Mouse (Mus musculus): ENCODE results near the gene Bid. TPM values are rescaled to one million over a fixed set of nuclear protein-coding genes. Genes with fewer than 3 reads are reported as not detected.
"Not testable (repeated sequence)": the region's sequence is repeated elsewhere in the genome, so short reads cannot be mapped to it uniquely, and the experiment has no call there.

The Bid gene
- polyA plus RNA-seq, 1 experiment = 60.6 TPM

- Histone ChIP-seq H3K4me1 (ENCODE audit: control insufficient read depth, insufficient read depth, low read length) (peaks cover 9% of the 10 kb centered on the region; the same call in 1 of the 2 replicates), H3K4me3 (ENCODE audit: insufficient read depth, low read depth, low read length) (no peak overlapping the region), H3K27ac (ENCODE audit: insufficient read depth, low read depth, low read length) (no peak overlapping the region), H3K27me3 (replicated peaks; ENCODE audit: control insufficient read depth, insufficient read depth, low read length) (no peaks in the 10 kb centered on the region), H3K36me3 (ENCODE audit: control insufficient read depth, insufficient read depth, low read length) (no peaks in the 10 kb centered on the region)
- no peak for DNase-seq
- 48% methylated on average over 3 of the region's 3 CpGs for WGBS
- TF ChIP-seq POLR2A (IDR thresholded peaks at IDR 0.05; ENCODE audit: low read depth, low read length) (no peak), CTCF (conservative IDR thresholded peaks at IDR 0.05; ENCODE audit: insufficient read depth, insufficient read length, low read depth, low read length) (no peak)
Observed at GRCm38 (mm10) chr6:120917975-120918374, 1.3 kb upstream of the Bid start.

- H3K27me3 ChIP-seq (replicated peaks; ENCODE audit: control insufficient read depth, insufficient read depth, low read length); H3K36me3 ChIP-seq (ENCODE audit: control insufficient read depth, insufficient read depth, low read length): not testable (repeated sequence)
- peak overlapping the region; percentile 47; the same call in 1 of the 2 replicates for H3K27ac ChIP-seq (ENCODE audit: insufficient read depth, low read depth, low read length)
- DNase-seq = peak; percentile 59
- H3K4me1 ChIP-seq (ENCODE audit: control insufficient read depth, insufficient read depth, low read length) = peaks cover 13% of the 10 kb centered on the region; the same call in 1 of the 2 replicates
- peak overlapping the region; percentile 69 for H3K4me3 ChIP-seq (ENCODE audit: insufficient read depth, low read depth, low read length)
- WGBS = 9% methylated on average over 12 of the region's 14 CpGs
Observed at GRCm38 (mm10) chr6:120916972-120917881, 574 bp upstream of the Bid start.

- Histone ChIP-seq H3K27ac (ENCODE audit: insufficient read depth, low read depth, low read length) (peak overlapping the region; percentile 58), H3K27me3 (replicated peaks; ENCODE audit: control insufficient read depth, insufficient read depth, low read length) (no peaks in the 10 kb centered on the region), H3K4me1 (ENCODE audit: control insufficient read depth, insufficient read depth, low read length) (peaks cover 19% of the 10 kb centered on the region; the same call in 1 of the 2 replicates), H3K4me3 (ENCODE audit: insufficient read depth, low read depth, low read length) (peak overlapping the region; percentile 69), H3K36me3 (ENCODE audit: control insufficient read depth, insufficient read depth, low read length) (no peaks in the 10 kb centered on the region)
- TF ChIP-seq POLR2A (IDR thresholded peaks at IDR 0.05; ENCODE audit: low read depth, low read length) = no peak
- no peak for TF ChIP-seq CTCF (conservative IDR thresholded peaks at IDR 0.05; ENCODE audit: insufficient read depth, insufficient read length, low read depth, low read length)
- DNase-seq = no peak
- WGBS = 34% methylated on average over 2 of the region's 2 CpGs
Observed at GRCm38 (mm10) chr6:120915649-120915975, 1.0 kb downstream of the Bid start.

GRCm38 (mm10) chr6:120914911-120915648 is 1.6 kb downstream of the Bid start:
- peak overlapping the region; percentile 58 for H3K27ac ChIP-seq (ENCODE audit: insufficient read depth, low read depth, low read length)
- H3K4me1 ChIP-seq (ENCODE audit: control insufficient read depth, insufficient read depth, low read length) = peaks cover 19% of the 10 kb centered on the region; the same call in 1 of the 2 replicates
- no peaks in the 10 kb centered on the region for H3K27me3 ChIP-seq (replicated peaks; ENCODE audit: control insufficient read depth, insufficient read depth, low read length)
- WGBS = 37% methylated on average over 9 of the region's 9 CpGs
- peak; percentile 74 for DNase-seq
- no peaks in the 10 kb centered on the region for H3K36me3 ChIP-seq (ENCODE audit: control insufficient read depth, insufficient read depth, low read length)
- H3K4me3 ChIP-seq (ENCODE audit: insufficient read depth, low read depth, low read length) = peak overlapping the region; percentile 69
- TF ChIP-seq POLR2A (IDR thresholded peaks at IDR 0.05; ENCODE audit: low read depth, low read length) (no peak), CTCF (conservative IDR thresholded peaks at IDR 0.05; ENCODE audit: insufficient read depth, insufficient read length, low read depth, low read length) (peak; percentile 65)

GRCm38 (mm10) chr6:120914533-120914910 is 2.1 kb downstream of the Bid start:
- Histone ChIP-seq H3K27me3 (replicated peaks; ENCODE audit: control insufficient read depth, insufficient read depth, low read length) (no peaks in the 10 kb centered on the region), H3K4me1 (ENCODE audit: control insufficient read depth, insufficient read depth, low read length) (peaks cover 19% of the 10 kb centered on the region; the same call in 1 of the 2 replicates), H3K27ac (ENCODE audit: insufficient read depth, low read depth, low read length) (peak overlapping the region; percentile 37; the same call in 1 of the 2 replicates), H3K4me3 (ENCODE audit: insufficient read depth, low read depth, low read length) (no peak overlapping the region), H3K36me3 (ENCODE audit: control insufficient read depth, insufficient read depth, low read length) (no peaks in the 10 kb centered on the region)
- DNase-seq = no peak
- WGBS = 71% methylated on average over 4 of the region's 4 CpGs
- TF ChIP-seq POLR2A (IDR thresholded peaks at IDR 0.05; ENCODE audit: low read depth, low read length) (no peak), CTCF (conservative IDR thresholded peaks at IDR 0.05; ENCODE audit: insufficient read depth, insufficient read length, low read depth, low read length) (no peak)

GRCm38 (mm10) chr6:120913783-120914182 is 2.9 kb downstream of the Bid start:
- Histone ChIP-seq H3K4me1 (ENCODE audit: control insufficient read depth, insufficient read depth, low read length) (peaks cover 19% of the 10 kb centered on the region; the same call in 1 of the 2 replicates), H3K4me3 (ENCODE audit: insufficient read depth, low read depth, low read length) (no peak overlapping the region), H3K36me3 (ENCODE audit: control insufficient read depth, insufficient read depth, low read length) (no peaks in the 10 kb centered on the region), H3K27me3 (replicated peaks; ENCODE audit: control insufficient read depth, insufficient read depth, low read length) (no peaks in the 10 kb centered on the region), H3K27ac (ENCODE audit: insufficient read depth, low read depth, low read length) (0 out of 2 replicates have a peak overlapping the region, but pooled peaks have one; percentile 3)
- 86% methylated on average over 8 of the region's 8 CpGs for WGBS
- TF ChIP-seq POLR2A (IDR thresholded peaks at IDR 0.05; ENCODE audit: low read depth, low read length) (no peak), CTCF (conservative IDR thresholded peaks at IDR 0.05; ENCODE audit: insufficient read depth, insufficient read length, low read depth, low read length) (no peak)
- no peak for DNase-seq

- DNase-seq = peak; percentile 90
- WGBS = 25% methylated on average over 2 of the region's 2 CpGs
- H3K27ac ChIP-seq (ENCODE audit: insufficient read depth, low read depth, low read length) = peak overlapping the region; percentile 31; the same call in 1 of the 2 replicates
Observed at GRCm38 (mm10) chr6:120912931-120913330, 3.7 kb downstream of the Bid start.

More at GRCm38 (mm10) chr6:120912931-120913330, 3.7 kb downstream of the Bid start:
- Histone ChIP-seq H3K4me1 (ENCODE audit: control insufficient read depth, insufficient read depth, low read length) (peaks cover 19% of the 10 kb centered on the region; the same call in 1 of the 2 replicates), H3K4me3 (ENCODE audit: insufficient read depth, low read depth, low read length) (no peak overlapping the region), H3K36me3 (ENCODE audit: control insufficient read depth, insufficient read depth, low read length) (no peaks in the 10 kb centered on the region), H3K27me3 (replicated peaks; ENCODE audit: control insufficient read depth, insufficient read depth, low read length) (no peaks in the 10 kb centered on the region)
- no peak for TF ChIP-seq CTCF (conservative IDR thresholded peaks at IDR 0.05; ENCODE audit: insufficient read depth, insufficient read length, low read depth, low read length)
- no peak for TF ChIP-seq POLR2A (IDR thresholded peaks at IDR 0.05; ENCODE audit: low read depth, low read length)
